Mouse (Mus musculus) intestine, embryonic 14.5 days (tissue): ENCODE data around the gene Slc44a2. TPM values are rescaled to one million over a fixed set of nuclear protein-coding genes. Genes with fewer than 3 reads are reported as not detected.

Experiments used
- ATAC-seq: fragments of 200-750 bp; cut with Nextera tagmentation; replicated peaks from 2 replicates; pipeline ENCODE4 v1.8.0; 2017; ENCODE audit warnings: low read depth, moderate number of reproducible peaks, moderate TSS enrichment, moderate library complexity; ENCODE audit not compliant: low FRiP score, low TSS enrichment
- DNase-seq: peaks from one replicate; pipeline ENCODE4 v3.0.0-alpha.2; 2018; ENCODE audit warnings: low spot score
- H3K27ac ChIP-seq: fragments of 300-500 bp; sonication (generic); 2 replicates; pipeline ENCODE4 v1.5.1; 2014; ENCODE audit warnings: low read depth, mild to moderate bottlenecking, control low read depth
- H3K27me3 ChIP-seq: fragments of 300-500 bp; sonication (generic); replicated peaks from 2 replicates; pipeline ENCODE4 v1.6.1; 2014; ENCODE audit warnings: low read length, control low read depth; ENCODE audit not compliant: control insufficient read depth, insufficient read depth
- H3K36me3 ChIP-seq: fragments of 300-500 bp; sonication (generic); 2 replicates; pipeline ENCODE4 v1.6.1; 2014; ENCODE audit warnings: low read length, control low read depth; ENCODE audit not compliant: control insufficient read depth, insufficient read depth
- H3K4me1 ChIP-seq: fragments of 300-500 bp; sonication (generic); replicated peaks from 2 replicates; pipeline ENCODE4 v1.6.1; 2014; ENCODE audit warnings: low read length, control low read depth, mixed read lengths; ENCODE audit not compliant: control insufficient read depth, insufficient read depth
- H3K4me2 ChIP-seq: fragments of 300-500 bp; sonication (generic); 2 replicates; pipeline ENCODE4 v1.6.1; 2014; ENCODE audit warnings: low read length
- H3K4me3 ChIP-seq: fragments of 300-500 bp; sonication (generic); 2 replicates; pipeline ENCODE4 v1.5.1; 2014; ENCODE audit warnings: low read depth, low read length, control low read depth, mixed read lengths
- H3K9ac ChIP-seq: fragments of 300-500 bp; sonication (generic); 2 replicates; pipeline ENCODE4 v1.6.1; 2014; ENCODE audit warnings: mild to moderate bottlenecking, low read length
- H3K9me3 ChIP-seq: fragments of 300-500 bp; sonication (generic); 2 replicates; pipeline ENCODE4 v1.6.1; 2016; ENCODE audit warnings: low read length, control low read depth; ENCODE audit not compliant: control insufficient read depth
- WGBS: fragments of 180-500 bp; shearing (Covaris S2); extraction: QIAGEN DNeasy Blood & Tissue Kit; methylation state at CpG from one replicate; pipeline ENCODE4 v1.1.7; 2014; 5-methylcytosine and 5-hydroxymethylcytosine counted together
- polyA plus RNA-seq: library from polyadenylated mRNA; unstranded; fragments of >200 nt; fragmentation: Nextera tagmentation; extraction: Ambion mirVana; gene quantifications from 2 replicates; pipeline ENCODE4 v1.2.1, GENCODE M21; 2014

The Slc44a2 gene
- polyA plus RNA-seq, 1 experiment from 2014 or later: 70.1 TPM

DNA sequence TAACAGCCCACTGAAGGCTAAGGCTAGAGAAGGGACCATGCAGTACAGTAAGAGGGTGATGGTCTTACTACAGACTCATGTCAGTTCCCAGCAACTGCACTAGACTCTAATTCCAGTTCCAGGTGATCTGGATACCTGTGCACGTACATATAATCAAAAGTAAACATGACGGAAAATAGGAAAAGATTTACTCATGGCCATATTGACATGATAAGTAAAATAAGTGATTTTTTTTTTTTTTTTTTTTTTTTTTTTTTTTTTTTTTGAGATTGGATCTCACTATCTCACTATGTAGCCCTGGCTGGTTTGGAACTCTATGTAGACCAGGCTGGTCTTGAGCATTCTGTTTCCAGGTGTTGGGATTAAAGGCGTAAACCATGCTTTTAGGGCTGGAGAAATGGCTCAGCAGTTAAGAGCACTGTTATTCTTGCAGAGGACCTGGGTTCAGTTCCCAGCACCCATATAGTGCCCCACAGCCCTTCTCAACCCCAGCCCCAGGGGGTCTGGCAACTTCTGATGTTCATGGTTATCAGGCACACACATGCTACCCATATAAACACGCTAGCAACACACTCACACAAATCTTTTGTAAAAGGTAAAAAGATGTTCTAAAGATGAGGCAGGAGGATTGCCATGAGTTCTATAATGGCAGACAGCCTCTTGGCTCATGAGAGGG lies 31.3 kb downstream of the Slc44a2 start:
- no peak overlapping the region for H3K27ac ChIP-seq
- WGBS: 97% methylated on average over 4 of the region's 4 CpGs

DNA sequence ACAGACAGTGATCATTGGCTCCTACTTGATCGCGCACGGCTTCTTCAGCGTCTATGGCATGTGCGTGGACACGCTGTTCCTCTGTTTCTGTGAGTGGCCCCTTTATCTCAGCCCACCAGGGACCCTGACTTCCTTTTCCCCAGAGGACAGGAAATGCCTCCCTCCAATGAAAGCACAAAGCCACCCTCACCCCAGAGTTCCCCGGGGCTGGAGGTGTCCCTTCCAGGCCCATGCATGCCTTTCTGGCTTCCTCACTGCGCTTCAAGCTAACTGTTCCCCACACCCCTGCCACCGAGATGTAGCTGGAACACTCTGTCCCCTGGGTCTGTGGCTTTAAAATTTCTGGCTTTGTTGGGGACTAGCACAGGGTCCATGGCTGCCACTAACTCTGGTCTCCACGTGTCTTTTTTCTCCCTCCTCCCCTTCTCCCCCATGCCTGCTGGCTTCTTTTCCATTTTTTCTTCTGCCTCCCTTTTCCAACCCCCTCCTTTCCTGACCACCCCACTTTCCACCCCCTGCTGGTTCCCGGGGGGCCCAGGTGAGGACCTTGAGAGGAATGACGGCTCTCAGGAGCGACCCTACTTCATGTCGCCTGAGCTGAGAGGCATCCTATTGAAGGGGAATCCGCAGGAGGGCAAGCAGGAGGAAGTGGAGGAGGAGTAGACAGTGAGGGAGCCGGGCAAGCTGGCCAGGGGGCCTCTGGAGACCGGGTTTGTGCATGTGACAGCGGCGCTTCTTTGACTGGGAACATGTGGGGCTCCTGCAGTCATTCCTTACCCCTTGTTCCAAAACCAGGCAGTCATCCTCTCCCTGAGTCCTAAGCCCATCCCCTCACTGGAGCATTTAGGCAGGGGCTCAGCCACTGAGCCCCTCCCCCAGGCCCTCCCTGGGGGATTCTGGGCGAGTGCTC lies 32.2 kb downstream of the Slc44a2 start:
- ATAC-seq: no peak
- Histone ChIP-seq H3K36me3 (peaks cover 54% of the 10 kb centered on the region), H3K4me3 (no peak overlapping the region), H3K4me2 (no peak overlapping the region), H3K9me3 (no peaks in the 10 kb centered on the region), H3K27me3 (no peaks in the 10 kb centered on the region), H3K4me1 (peaks cover 5% of the 10 kb centered on the region; the same call in 1 of the 2 replicates), H3K27ac (no peak overlapping the region), H3K9ac (no peak overlapping the region)
- DNase-seq: no peak
- WGBS: 45% methylated on average over 20 of the region's 20 CpGs

More for the DNA sequence above, 31.3 kb downstream of the Slc44a2 start:
- Histone ChIP-seq H3K36me3 (peaks cover 63% of the 10 kb centered on the region), H3K9me3 (no peaks in the 10 kb centered on the region), H3K27me3 (no peaks in the 10 kb centered on the region), H3K4me3 (no peak overlapping the region), H3K4me2 (no peak overlapping the region), H3K4me1 (peaks cover 5% of the 10 kb centered on the region; the same call in 1 of the 2 replicates), H3K9ac (no peak overlapping the region)
- ATAC-seq (no peak; the same call in 1 of the 2 replicates), DNase-seq (no peak)

DNA sequence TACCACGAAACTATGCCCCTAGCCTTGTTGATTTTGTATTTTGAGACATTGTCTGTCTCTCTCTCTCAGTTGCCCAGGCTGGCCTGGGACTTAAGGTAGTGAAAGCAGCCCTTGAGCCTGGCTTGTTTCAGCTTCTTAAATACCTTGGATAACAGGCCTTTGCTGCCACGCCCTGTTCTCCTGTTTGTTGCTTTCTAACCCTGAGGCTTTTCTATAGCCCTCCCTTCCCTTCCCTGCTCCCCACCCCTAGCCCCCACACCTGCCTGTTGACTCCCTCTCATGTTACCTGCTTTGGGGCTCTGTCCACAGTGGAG lies 32.8 kb downstream of the Slc44a2 start:
- Histone ChIP-seq H3K36me3 (peaks cover 48% of the 10 kb centered on the region), H3K27ac (no peak overlapping the region), H3K4me2 (no peak overlapping the region), H3K4me1 (peaks cover 5% of the 10 kb centered on the region; the same call in 1 of the 2 replicates), H3K9ac (no peak overlapping the region), H3K27me3 (no peaks in the 10 kb centered on the region), H3K9me3 (no peaks in the 10 kb centered on the region), H3K4me3 (no peak overlapping the region)
- DNase-seq: no peak
- 64% methylated on average over 2 of the region's 2 CpGs for WGBS
- no peak for ATAC-seq

DNA sequence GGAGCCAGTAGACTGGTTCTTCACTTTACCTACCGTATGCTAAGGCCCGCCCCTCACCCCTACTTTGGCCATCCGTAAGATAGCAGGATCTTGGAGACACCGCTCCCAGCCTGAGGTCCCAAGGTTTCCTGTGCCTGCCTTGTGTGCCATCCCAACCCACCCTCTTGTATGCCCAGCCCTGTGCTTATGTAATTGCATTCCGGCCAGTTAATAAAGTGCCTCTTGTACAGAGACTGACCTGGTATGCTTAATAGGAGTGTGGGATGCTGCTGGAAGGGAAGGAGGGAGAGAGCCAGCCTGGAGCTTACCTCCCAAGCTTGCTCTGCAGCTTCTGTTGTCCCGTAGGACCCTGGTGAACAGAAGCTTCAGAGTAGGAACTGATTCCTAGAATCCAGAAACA lies 34.3 kb downstream of the Slc44a2 start:
- DNase-seq: no peak
- Histone ChIP-seq H3K9ac (no peak overlapping the region), H3K27ac (no peak overlapping the region), H3K36me3 (peaks cover 38% of the 10 kb centered on the region), H3K4me2 (no peak overlapping the region), H3K27me3 (no peaks in the 10 kb centered on the region), H3K4me3 (no peak overlapping the region), H3K9me3 (no peaks in the 10 kb centered on the region), H3K4me1 (peaks cover 5% of the 10 kb centered on the region; the same call in 1 of the 2 replicates)
- WGBS: 87% methylated on average over 6 of the region's 6 CpGs
- ATAC-seq: no peak

DNA sequence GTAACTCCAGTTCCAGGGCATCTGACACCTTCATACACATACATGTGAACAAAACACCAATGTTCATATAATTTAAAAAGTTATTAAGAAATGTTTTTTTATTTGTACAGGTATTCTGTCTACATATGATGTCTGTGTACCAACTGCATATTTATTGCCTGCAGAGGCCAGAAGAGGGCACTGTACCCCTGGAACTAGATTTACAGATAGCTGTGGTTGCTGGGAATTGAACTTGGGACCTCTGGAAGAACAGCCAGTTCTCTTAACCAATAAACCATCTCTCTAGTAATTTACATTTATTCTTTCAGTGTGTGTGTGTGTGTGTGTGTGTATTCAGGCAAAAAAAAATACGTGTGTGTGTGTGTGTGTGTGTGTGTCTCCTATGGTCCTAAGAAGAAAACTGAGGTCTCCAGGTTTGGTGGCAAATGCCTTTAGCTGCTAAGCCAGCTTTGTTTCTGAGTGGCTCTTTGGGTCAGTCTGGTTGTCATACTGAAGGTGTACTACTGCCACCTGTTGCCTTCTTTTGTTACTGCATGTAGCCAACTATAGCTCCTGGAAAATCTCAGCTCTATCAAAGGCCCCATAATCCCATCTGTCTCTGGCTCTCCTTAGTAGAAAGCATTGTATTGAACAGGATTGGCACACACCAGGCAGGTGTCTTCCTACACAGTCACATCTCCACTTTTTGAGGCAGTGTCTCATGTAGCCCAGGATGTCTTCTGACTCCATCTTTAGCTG lies 36.7 kb downstream of the Slc44a2 start:
- WGBS: 4% methylated on average over 1 of the region's 1 CpGs
- Histone ChIP-seq H3K4me3 (no peak overlapping the region), H3K9me3 (no peaks in the 10 kb centered on the region), H3K36me3 (peaks cover 25% of the 10 kb centered on the region), H3K27me3 (no peaks in the 10 kb centered on the region), H3K9ac (no peak overlapping the region), H3K4me2 (no peak overlapping the region), H3K27ac (no peak overlapping the region), H3K4me1 (peaks cover 5% of the 10 kb centered on the region; the same call in 1 of the 2 replicates)
- peak; percentile 82 for DNase-seq
- peak; percentile 70 for ATAC-seq

DNA sequence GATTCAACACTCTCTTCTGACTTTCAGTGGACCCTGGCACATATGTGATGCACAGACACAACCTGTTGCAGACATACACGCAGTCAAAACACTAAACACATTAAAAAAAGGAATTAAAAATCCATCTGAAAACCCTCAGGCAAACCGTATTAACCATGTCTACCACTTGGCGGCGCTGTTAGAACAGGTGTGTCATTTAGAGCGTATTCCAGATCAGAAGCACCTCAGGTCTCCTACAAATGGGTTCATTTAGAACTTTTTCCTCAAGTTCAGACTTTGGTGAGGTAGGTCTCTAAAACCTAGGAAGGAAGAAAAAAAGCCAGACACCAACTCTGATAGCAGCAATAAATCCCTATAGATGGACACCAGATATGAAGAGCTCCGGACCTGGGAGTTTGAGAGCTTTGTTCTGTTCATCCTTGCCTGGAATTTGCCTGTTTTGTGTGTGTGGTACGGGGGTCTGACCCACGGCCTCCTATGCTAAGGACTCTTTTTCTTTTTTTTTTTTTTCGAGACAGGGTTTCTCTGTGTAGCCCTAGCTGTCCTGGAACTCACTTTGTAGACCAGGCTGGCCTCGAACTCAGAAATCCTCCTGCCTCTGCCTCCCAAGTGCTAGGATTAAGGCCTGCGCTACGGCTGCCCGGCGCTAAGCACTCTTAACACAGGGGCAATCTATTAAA lies 46.2 kb downstream of the Slc44a2 start:
- 29% methylated on average over 14 of the region's 14 CpGs for WGBS
- Histone ChIP-seq H3K4me3 (peak overlapping the region; percentile 34), H3K36me3 (peaks cover 2% of the 10 kb centered on the region; the same call in 1 of the 2 replicates), H3K9me3 (no peaks in the 10 kb centered on the region), H3K9ac (peak overlapping the region; percentile 35; the same call in 1 of the 2 replicates), H3K4me1 (peaks cover 11% of the 10 kb centered on the region), H3K27ac (peak overlapping the region; percentile 82), H3K27me3 (no peaks in the 10 kb centered on the region; the same call in 1 of the 2 replicates), H3K4me2 (peak overlapping the region; percentile 63)
- ATAC-seq (peak; percentile 21; the same call in 1 of the 2 replicates), DNase-seq (peak; percentile 84)

DNA sequence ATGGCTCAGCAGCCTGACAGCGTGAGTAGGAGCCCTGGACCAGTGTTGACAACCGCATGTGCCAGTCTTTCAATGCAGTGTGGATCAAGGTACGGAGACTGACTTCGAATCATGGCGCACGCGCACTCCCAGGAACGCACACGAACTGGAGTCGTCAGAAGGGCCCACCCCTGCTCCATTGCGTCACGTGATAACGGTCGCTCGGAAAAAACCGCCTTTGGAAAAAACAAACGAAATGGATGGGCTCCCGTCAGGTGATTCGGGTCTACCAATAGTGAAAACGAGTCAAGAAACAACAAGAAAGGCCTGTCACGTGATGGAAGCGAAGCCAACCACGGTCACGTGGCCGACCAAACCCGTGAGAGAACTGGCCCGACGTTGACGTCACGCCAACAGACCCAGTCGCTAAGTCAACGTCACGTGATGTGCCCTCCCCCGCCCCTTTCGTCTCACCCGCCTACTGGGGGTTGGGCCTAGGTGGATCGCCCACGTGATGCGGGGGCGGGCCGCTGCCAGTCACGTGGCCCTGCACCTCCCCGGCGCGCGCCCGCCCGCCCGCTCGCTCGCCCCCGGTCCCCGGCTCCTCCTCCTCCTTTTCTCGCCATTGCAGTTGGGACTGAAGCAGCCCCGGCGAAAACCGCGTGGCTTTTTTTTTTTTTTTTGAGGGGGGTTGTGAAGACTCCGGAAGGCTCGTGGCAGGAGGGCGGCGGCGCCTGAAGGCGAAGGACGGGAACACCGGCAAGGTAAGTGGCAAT lies 47.0 kb downstream of the Slc44a2 start, which contains the start of gene Ilf3:
Gene Ilf3 (plus strand): TSS at position 515 of the 755 bp plus-strand sequence.
- DNase-seq (peak; percentile 99), ATAC-seq (peak; percentile 92)
- peak within 1 kb of the TSS; percentile 97 for H3K4me3 ChIP-seq
- no peaks in the 10 kb centered on the region for H3K9me3 ChIP-seq
- H3K27ac ChIP-seq: peak within 1 kb of the TSS; percentile 92
- peaks cover 11% of the 10 kb centered on the region for H3K36me3 ChIP-seq
- under 1% methylated on average over 59 of the region's 66 CpGs for WGBS
- H3K4me1 ChIP-seq: peaks cover 11% of the 10 kb centered on the region
- H3K4me2 ChIP-seq: peak within 1 kb of the TSS; percentile 93
- H3K27me3 ChIP-seq: no peaks in the 10 kb centered on the region; the same call in 1 of the 2 replicates
- peak within 1 kb of the TSS; percentile 97 for H3K9ac ChIP-seq
